Mouse (Mus musculus) lung, adult 2 months (tissue): ENCODE results near the gene Tsc22d1.

Source experiments
- CTCF ChIP-seq: fragments of 200-500 bp; IDR thresholded peaks from 2 replicates; pipeline ENCODE4 v1.5.1; 2011; ENCODE audit warnings: mild to moderate bottlenecking, low read length, control low read depth; ENCODE audit not compliant: insufficient read depth
- POLR2A ChIP-seq: fragments of 200-500 bp; IDR thresholded peaks from 2 replicates; pipeline ENCODE4 v1.6.1; 2011; ENCODE audit warnings: low read depth, mild to moderate bottlenecking, control low read depth, low read length, borderline replicate concordance; ENCODE audit errors: extremely low read depth

- TF ChIP-seq POLR2A (no peak), CTCF (no peak)
Measured at GRCm38 (mm10) chr14:76536921-76537320, 122.2 kb downstream of the Tsc22d1 start.
